Mouse (Mus musculus) bone marrow macrophage, adult 2 months (primary cell): Measurements from ENCODE around the gene D130043K22Rik.

Experiments used
- CTCF ChIP-seq: IDR thresholded peaks from 2 replicates; pipeline ENCODE4 v1.5.1; 2012; ENCODE audit warnings: low read depth, mild to moderate bottlenecking, low read length, moderate library complexity
- POLR2A ChIP-seq: IDR thresholded peaks from 2 replicates; pipeline ENCODE4 v1.6.1; 2012; ENCODE audit warnings: mild to moderate bottlenecking, low read depth, low read length, borderline replicate concordance

DNA sequence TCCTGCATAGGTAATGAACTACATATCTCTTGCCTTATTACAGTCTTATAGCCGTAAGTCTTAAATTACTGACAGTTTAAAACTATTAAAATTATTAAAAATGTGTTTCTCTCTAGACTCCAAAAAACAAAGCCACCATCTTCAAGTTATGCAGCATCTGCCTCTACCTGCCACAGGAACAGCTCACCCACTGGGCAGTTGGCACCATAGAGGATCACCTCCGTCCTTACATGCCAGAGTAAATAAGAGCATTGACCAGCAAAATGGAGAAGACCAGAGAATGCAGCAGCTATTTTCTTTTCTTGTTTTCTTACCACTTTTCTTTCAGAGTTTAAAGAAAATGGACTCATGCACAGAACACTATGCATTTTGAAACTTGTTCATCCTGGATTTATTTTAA, 32.4 kb upstream of the D130043K22Rik start:
- TF ChIP-seq CTCF (no peak), POLR2A (no peak)
